Mouse (Mus musculus) heart, embryonic 10.5 days (tissue): Measurements from ENCODE around the gene Golm1. TPM values are rescaled to one million over a fixed set of nuclear protein-coding genes. Genes with fewer than 3 reads are reported as not detected.
"Not testable (repeated sequence)": the region's sequence is repeated elsewhere in the genome, so short reads cannot be mapped to it uniquely, and the experiment has no call there.

Source experiments
- DNase-seq: peaks from one replicate; pipeline ENCODE4 v3.0.0-alpha.2; 2017; ENCODE audit warnings: low spot score
- H3K27ac ChIP-seq: fragments of 300-500 bp; sonication (generic); 2 replicates; pipeline ENCODE4 v1.5.1; 2016; ENCODE audit warnings: mild to moderate bottlenecking
- H3K27me3 ChIP-seq: fragments of 300-500 bp; sonication (generic); 2 replicates; pipeline ENCODE4 v1.6.1; 2016; ENCODE audit warnings: mild to moderate bottlenecking; ENCODE audit not compliant: poor library complexity, insufficient read depth, severe bottlenecking
- H3K36me3 ChIP-seq: fragments of 300-500 bp; sonication (generic); 2 replicates; pipeline ENCODE4 v1.6.1; 2016; ENCODE audit warnings: mild to moderate bottlenecking, moderate library complexity
- H3K4me1 ChIP-seq: fragments of 300-500 bp; sonication (generic); 2 replicates; pipeline ENCODE4 v1.6.1; 2016; ENCODE audit warnings: mild to moderate bottlenecking
- H3K4me3 ChIP-seq: fragments of 300-500 bp; sonication (generic); 2 replicates; pipeline ENCODE4 v1.5.1; 2016; ENCODE audit warnings: mild to moderate bottlenecking, moderate library complexity
- H3K9me3 ChIP-seq: fragments of 300-500 bp; sonication (generic); 2 replicates; pipeline ENCODE4 v1.6.1; 2016; ENCODE audit warnings: mild to moderate bottlenecking, moderate library complexity
- WGBS: fragments of 180-500 bp; shearing (Covaris S2); methylation state at CpG from one replicate; pipeline ENCODE4 v1.1.7; 2016; 5-methylcytosine and 5-hydroxymethylcytosine counted together
- polyA plus RNA-seq: library from polyadenylated mRNA; unstranded; fragments of >200 nt; fragmentation: Nextera tagmentation; extraction: Ambion mirVana; gene quantifications from 2 replicates; pipeline ENCODE4 v1.2.1, GENCODE M21; 2016

Gene Golm1
- polyA plus RNA-seq, 1 experiment from 2014 or later, result 74.5 TPM

DNA sequence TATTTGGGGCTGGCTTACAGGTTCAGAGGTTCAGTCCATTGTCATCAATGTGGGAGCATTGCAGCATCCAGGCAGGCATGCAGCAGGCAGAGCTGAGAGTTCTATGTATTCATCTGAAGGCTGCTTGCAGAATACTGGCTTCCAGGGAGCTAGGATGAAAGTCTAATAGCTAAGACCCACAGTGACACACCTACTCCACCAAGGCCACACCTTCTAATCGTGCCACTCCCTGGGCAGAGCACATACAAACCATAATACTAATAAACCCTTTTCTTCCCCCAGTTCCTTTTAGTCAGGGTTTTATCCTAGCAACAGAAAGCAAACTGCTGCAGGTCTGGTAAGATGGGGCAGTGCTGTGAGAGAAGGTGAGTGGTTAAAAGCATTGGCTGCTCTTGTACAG lies 83.0 kb downstream of the Golm1 start:
- Histone ChIP-seq H3K27me3 (no peaks in the 10 kb centered on the region), H3K36me3 (peaks cover 81% of the 10 kb centered on the region), H3K9me3 (no peaks in the 10 kb centered on the region), H3K27ac (no peak overlapping the region), H3K4me1 (peaks cover under 1% of the 10 kb centered on the region; the same call in 1 of the 2 replicates), H3K4me3 (no peak overlapping the region)
- no peak for DNase-seq
- WGBS, result 86% methylated on average over 1 of the region's 1 CpGs

- not testable (repeated sequence) for DNase-seq, H3K27ac ChIP-seq, H3K9me3 ChIP-seq, H3K4me3 ChIP-seq, H3K27me3 ChIP-seq, H3K4me1 ChIP-seq
- H3K36me3 ChIP-seq, result peaks cover 80% of the 10 kb centered on the region
- WGBS, result 94% methylated on average over 3 of the region's 3 CpGs
Measured at GRCm38 (mm10) chr13:59592058-59592457, 83.6 kb downstream of the Golm1 start.

- Histone ChIP-seq H3K36me3 (peaks cover 70% of the 10 kb centered on the region), H3K27me3 (no peaks in the 10 kb centered on the region), H3K9me3 (no peaks in the 10 kb centered on the region), H3K27ac (no peak overlapping the region), H3K4me3 (no peak overlapping the region), H3K4me1 (peaks cover 13% of the 10 kb centered on the region)
- DNase-seq, result no peak
- WGBS, result 93% methylated on average over 4 of the region's 4 CpGs
Measured at GRCm38 (mm10) chr13:59590691-59591090, 84.9 kb downstream of the Golm1 start.

- Histone ChIP-seq H3K4me3 (no peak overlapping the region), H3K27me3 (no peaks in the 10 kb centered on the region), H3K36me3 (peaks cover 70% of the 10 kb centered on the region), H3K4me1 (peaks cover 13% of the 10 kb centered on the region), H3K27ac (no peak overlapping the region), H3K9me3 (no peaks in the 10 kb centered on the region)
- DNase-seq, result no peak
- WGBS, result 92% methylated on average over 4 of the region's 4 CpGs
Measured at GRCm38 (mm10) chr13:59589672-59590071, 85.9 kb downstream of the Golm1 start.

DNA sequence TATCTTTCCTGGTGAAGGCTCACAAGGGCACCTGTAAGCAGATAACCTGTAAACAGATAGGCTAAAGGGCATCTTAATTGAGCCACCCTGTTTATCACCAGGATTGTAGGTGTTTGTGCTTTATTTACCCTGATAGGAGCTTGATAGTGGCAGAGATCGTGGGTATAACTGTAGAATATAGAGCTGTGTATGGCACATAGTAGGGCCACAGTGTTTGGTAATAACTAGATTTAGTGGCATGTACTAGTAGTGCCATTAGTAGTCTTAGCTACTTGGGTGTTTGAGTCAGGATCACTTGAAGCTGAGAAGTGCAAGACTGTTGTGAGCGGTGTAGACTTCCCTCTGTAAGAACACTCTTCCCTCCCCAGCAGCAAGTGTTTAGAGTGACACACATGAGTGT lies 88.4 kb downstream of the Golm1 start:
- no peaks in the 10 kb centered on the region for H3K27me3 ChIP-seq
- peaks cover 46% of the 10 kb centered on the region for H3K36me3 ChIP-seq
- 91% methylated on average over 2 of the region's 2 CpGs for WGBS

DNA sequence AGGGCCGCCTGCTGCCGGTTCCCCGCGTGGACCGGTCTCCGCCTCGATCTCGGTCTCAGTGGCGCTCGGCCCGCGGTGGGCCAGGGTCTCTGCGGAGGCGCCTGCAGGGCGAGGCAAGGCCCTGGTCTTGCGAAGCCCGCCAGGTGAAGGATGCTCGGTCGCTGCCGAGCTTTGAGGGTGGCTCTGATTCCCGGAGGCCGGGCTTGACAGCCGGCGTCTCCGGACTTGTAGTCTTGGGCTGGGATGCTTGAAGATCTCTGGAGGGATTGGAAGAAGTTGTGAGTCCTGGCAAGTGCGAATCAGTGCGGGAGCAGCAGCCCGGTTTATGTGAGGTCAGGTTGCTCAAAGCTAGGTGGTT lies 90.0 kb downstream of the Golm1 start:
- peaks cover 13% of the 10 kb centered on the region for H3K4me1 ChIP-seq
- H3K27me3 ChIP-seq, result no peaks in the 10 kb centered on the region
- H3K9me3 ChIP-seq, result no peaks in the 10 kb centered on the region
- H3K4me3 ChIP-seq, result peak overlapping the region; percentile 83
- H3K27ac ChIP-seq, result peak overlapping the region; percentile 90
- under 1% methylated on average over 28 of the region's 28 CpGs for WGBS
- peaks cover 30% of the 10 kb centered on the region for H3K36me3 ChIP-seq
- peak; percentile 82 for DNase-seq

More for the DNA sequence above, 88.4 kb downstream of the Golm1 start:
- H3K4me1 ChIP-seq, result peaks cover 13% of the 10 kb centered on the region
- no peaks in the 10 kb centered on the region for H3K9me3 ChIP-seq
- H3K4me3 ChIP-seq, result no peak overlapping the region
- DNase-seq, result no peak
- no peak overlapping the region for H3K27ac ChIP-seq

DNA sequence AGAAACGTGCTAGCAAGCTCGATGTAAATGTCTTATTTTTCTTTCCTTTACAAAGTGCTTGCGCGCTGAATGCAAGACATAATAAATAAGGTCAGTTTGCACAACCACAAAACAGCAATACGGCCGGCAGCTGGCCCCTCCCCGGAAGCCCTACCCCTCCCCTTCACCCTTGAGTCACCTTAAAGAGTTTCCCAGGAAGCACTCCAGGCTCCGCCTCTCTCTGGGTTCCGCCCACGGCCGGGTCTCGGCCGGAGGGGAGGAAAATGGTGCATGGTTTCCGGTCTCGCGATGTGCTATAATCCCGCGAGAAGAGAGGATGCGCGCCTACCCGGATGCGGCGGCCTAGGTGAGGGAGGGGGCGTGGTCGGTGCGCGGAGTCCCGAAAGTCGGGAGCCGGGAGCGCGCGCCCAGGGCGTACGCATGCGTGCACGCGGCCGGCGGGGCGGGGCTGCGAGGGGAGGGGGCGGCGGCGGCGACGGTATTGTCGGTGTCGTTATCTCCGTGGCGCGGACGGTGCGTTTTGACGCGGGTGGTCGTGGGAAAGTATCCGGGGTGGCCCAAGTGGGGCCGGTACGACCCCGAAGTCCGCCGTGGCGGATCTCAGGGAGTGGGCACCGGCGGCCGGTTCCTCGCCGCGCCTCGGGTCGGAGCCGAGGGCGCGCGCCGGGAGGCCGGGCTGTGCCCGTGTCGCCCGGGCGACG lies 90.5 kb downstream of the Golm1 start, which contains the start of the genes Agtpbp1 and Naa35:
TSS of gene Agtpbp1 (minus strand) at position 281 of the 701 bp plus-strand sequence.
TSS of gene Naa35 (plus strand) at position 313 of the 701 bp plus-strand sequence.
- peak; percentile 99 for DNase-seq
- Histone ChIP-seq H3K4me1 (peaks cover 13% of the 10 kb centered on the region), H3K4me3 (peak within 1 kb of the TSS; percentile 83), H3K27me3 (no peaks in the 10 kb centered on the region), H3K27ac (peak within 1 kb of the TSS; percentile 90), H3K36me3 (peaks cover 25% of the 10 kb centered on the region), H3K9me3 (no peaks in the 10 kb centered on the region)
- WGBS, result under 1% methylated on average over 83 of the region's 83 CpGs

Other genes with a start within 250 kb of the Golm1 start
- 8.8 and 14.4 TPM in 2 replicates for gene Agtpbp1, start 90.6 kb downstream of the Golm1 start, polyA plus RNA-seq
- gene Naa35, start 90.6 kb downstream of the Golm1 start, polyA plus RNA-seq, result 78.9 and 92.6 TPM in 2 replicates
- not detected in 2 replicates for gene 4921517D22Rik, start 18.3 kb upstream of the Golm1 start, polyA plus RNA-seq
- gene Spata31d1a, start 34.5 kb upstream of the Golm1 start, polyA plus RNA-seq, result 0.02 and 0.05 TPM in 2 replicates
- gene Spata31d1b, start 36.5 kb upstream of the Golm1 start, polyA plus RNA-seq, result not detected in 2 replicates
- gene Spata31d1d, start 55.9 kb upstream of the Golm1 start, polyA plus RNA-seq, result not detected in 2 replicates
- 0.23 TPM in 1 of 2 replicates, not detected in the other for gene 1700014D04Rik, start 70.9 kb upstream of the Golm1 start, polyA plus RNA-seq
- gene Isca1, start 94.0 kb upstream of the Golm1 start, polyA plus RNA-seq, result 128 and 154 TPM in 2 replicates
- not detected in 2 replicates for gene Gm49354, start 106.4 kb upstream of the Golm1 start, polyA plus RNA-seq
- 37.2 and 39.6 TPM in 2 replicates for gene Tut7, start 147.3 kb upstream of the Golm1 start, polyA plus RNA-seq